Mouse (Mus musculus) forebrain, postnatal 0 days (tissue): Measurements from ENCODE around the gene 4930451I11Rik. TPM values are rescaled to one million over a fixed set of nuclear protein-coding genes. Genes with fewer than 3 reads are reported as not detected.

Source experiments
- ATAC-seq: fragments of 200-750 bp; cut with Nextera tagmentation; 2 replicates; pipeline ENCODE4 v1.8.0; 2017; ENCODE audit warnings: mild to moderate bottlenecking, moderate library complexity
- DNase-seq: peaks from one replicate; pipeline ENCODE4 v3.0.0-alpha.2; 2015
- H3K27ac ChIP-seq: fragments of 300-500 bp; sonication (generic); 2 replicates; pipeline ENCODE4 v1.5.1; 2014; ENCODE audit warnings: low read depth, mild to moderate bottlenecking, antibody characterized with exemption, low read length, moderate library complexity, mixed read lengths
- H3K27me3 ChIP-seq: fragments of 300-500 bp; sonication (generic); 2 replicates; pipeline ENCODE4 v1.6.1; 2014; ENCODE audit warnings: mild to moderate bottlenecking, low read length, mixed read lengths; ENCODE audit not compliant: insufficient read depth
- H3K36me3 ChIP-seq: fragments of 300-500 bp; sonication (generic); 2 replicates; pipeline ENCODE4 v1.6.1; 2014; ENCODE audit warnings: mild to moderate bottlenecking, moderate library complexity; ENCODE audit not compliant: insufficient read depth
- H3K4me1 ChIP-seq: fragments of 300-500 bp; sonication (generic); 2 replicates; pipeline ENCODE4 v1.6.1; 2014; ENCODE audit warnings: antibody characterized with exemption; ENCODE audit not compliant: insufficient read depth
- H3K4me2 ChIP-seq: fragments of 300-500 bp; sonication (generic); 2 replicates; pipeline ENCODE4 v1.6.1; 2014; ENCODE audit warnings: low read depth, mild to moderate bottlenecking, moderate library complexity
- H3K4me3 ChIP-seq: fragments of 300-500 bp; sonication (generic); 2 replicates; pipeline ENCODE4 v1.5.1; 2014; ENCODE audit warnings: low read depth, low read length, mixed read lengths
- H3K9ac ChIP-seq: fragments of 300-500 bp; sonication (generic); 2 replicates; pipeline ENCODE4 v1.6.1; 2014; ENCODE audit warnings: mild to moderate bottlenecking
- H3K9me3 ChIP-seq: fragments of 300-500 bp; sonication (generic); 2 replicates; pipeline ENCODE4 v1.6.1; 2016; ENCODE audit warnings: low read length
- CTCF ChIP-seq: sonication (generic); IDR thresholded peaks from 2 replicates; pipeline ENCODE4 v1.5.1; 2016; ENCODE audit warnings: antibody characterized with exemption, control low read depth, low read depth
- WGBS: fragments of 180-500 bp; shearing (Covaris S2); extraction: QIAGEN DNeasy Blood & Tissue Kit; methylation state at CpG from one replicate; pipeline ENCODE4 v1.1.7; 2014; 5-methylcytosine and 5-hydroxymethylcytosine counted together
- polyA plus RNA-seq: library from polyadenylated mRNA; unstranded; fragments of >200 nt; fragmentation: Nextera tagmentation; extraction: Ambion mirVana; gene quantifications from 2 replicates; pipeline ENCODE4 v1.2.1, GENCODE M21; 2015
- total RNA-seq: library from RNA; depleted of rRNA; stranded (reverse); fragments of >200 nt; gene quantifications from 2 replicates; pipeline ENCODE4 v1.2.3, GENCODE M21; 2014

Gene 4930451I11Rik
- total and polyA plus RNA-seq, 2 experiments from 2014 or later: not detected

DNA sequence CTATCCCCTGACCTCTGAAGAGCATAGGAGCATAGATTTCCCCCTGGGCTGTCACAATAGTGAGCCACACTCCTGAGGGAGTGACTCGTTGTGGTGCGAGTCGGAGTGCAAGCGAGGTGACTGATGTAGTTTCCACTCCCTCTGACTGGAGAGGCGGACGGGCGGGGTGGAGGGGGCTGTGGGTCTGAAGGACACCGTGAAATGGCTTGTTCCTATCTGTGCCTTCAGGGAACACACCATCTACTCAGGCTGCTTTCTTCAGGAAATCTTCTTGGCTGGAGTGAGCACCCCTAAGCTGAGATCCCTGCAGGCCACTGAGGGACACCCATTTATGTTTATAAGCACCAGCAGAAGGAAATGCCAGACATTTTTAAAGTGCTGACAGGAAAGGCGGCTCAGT lies 8.7 kb downstream of the 4930451I11Rik start:
- no peaks in the 10 kb centered on the region for H3K9me3 ChIP-seq
- H3K36me3 ChIP-seq: peaks cover 12% of the 10 kb centered on the region; the same call in 1 of the 2 replicates
- H3K4me1 ChIP-seq: peaks cover 10% of the 10 kb centered on the region; the same call in 1 of the 2 replicates
- ATAC-seq (peak; percentile 15; the same call in 1 of the 2 replicates), DNase-seq (peak; percentile 35)
- WGBS: 18% methylated on average over 9 of the region's 9 CpGs
- peak overlapping the region; percentile 81 for H3K4me2 ChIP-seq
- H3K9ac ChIP-seq: peak overlapping the region; percentile 87
- H3K4me3 ChIP-seq: peak overlapping the region; percentile 88
- H3K27ac ChIP-seq: peak overlapping the region; percentile 84
- no peaks in the 10 kb centered on the region for H3K27me3 ChIP-seq
- TF ChIP-seq CTCF: no peak

DNA sequence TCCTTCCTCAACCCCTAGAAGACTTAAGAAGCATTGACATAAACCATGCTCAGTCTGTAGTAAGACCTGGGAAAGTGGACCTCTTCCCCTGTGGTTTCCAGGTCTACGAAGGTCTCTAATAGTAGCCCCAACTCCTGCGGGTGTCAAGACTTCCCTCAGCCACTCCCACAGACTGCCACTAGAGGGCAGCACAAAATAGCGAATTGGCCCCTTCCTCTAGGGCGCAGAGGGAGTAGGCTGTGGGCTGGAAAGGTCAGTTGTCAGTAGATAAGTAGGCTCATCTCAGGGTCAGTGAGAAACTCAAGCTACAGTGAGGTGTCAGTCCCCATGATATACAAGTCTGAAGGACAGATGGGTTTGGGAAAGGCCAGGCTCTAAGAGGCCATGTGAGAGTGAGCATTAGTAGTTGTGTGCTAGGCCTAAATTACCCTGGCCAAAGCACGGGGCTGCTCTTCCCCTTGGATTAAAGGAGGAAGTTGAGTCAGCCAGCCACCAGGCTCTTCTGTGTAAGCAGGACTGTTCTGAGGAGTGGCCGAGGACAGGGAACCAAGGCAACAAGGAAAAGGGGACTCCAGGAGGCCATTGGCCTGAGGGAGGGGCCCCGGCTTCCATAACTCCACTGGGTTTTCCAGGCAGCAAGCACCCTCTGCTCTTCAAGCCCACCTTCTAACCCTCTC lies 9.5 kb downstream of the 4930451I11Rik start:
- H3K9me3 ChIP-seq: no peaks in the 10 kb centered on the region
- peaks cover 10% of the 10 kb centered on the region; the same call in 1 of the 2 replicates for H3K4me1 ChIP-seq
- H3K4me3 ChIP-seq: peak overlapping the region; percentile 88; the same call in 1 of the 2 replicates
- peak; percentile 97 for TF ChIP-seq CTCF
- 22% methylated on average over 7 of the region's 7 CpGs for WGBS
- ATAC-seq (peak; percentile 56), DNase-seq (peak; percentile 89)
- H3K36me3 ChIP-seq: peaks cover 6% of the 10 kb centered on the region; the same call in 1 of the 2 replicates
- peak overlapping the region; percentile 81 for H3K4me2 ChIP-seq
- H3K9ac ChIP-seq: peak overlapping the region; percentile 87; the same call in 1 of the 2 replicates
- no peaks in the 10 kb centered on the region for H3K27me3 ChIP-seq
- peak overlapping the region; percentile 84; the same call in 1 of the 2 replicates for H3K27ac ChIP-seq

DNA sequence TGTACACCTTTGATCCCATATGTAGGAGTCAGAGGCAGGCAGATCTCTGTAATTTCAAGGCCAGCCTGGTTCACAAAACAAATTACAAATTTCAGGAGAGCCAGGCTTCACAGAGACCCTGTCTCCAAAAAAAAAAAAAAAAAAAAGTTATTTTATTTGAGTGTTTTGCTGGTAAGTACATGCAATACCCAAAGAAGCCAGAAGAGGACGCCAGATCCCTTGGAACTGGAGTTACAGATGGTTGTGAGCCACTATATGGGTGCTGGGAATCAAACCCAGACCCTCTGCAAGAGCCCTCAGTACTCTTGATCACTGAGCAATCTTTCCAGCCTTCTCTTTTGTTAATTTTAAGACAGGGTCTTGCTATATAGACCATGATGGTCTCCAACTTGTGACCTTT lies 12.6 kb downstream of the 4930451I11Rik start:
- Histone ChIP-seq H3K4me3 (no peak overlapping the region), H3K4me2 (no peak overlapping the region), H3K4me1 (peaks cover 7% of the 10 kb centered on the region; the same call in 1 of the 2 replicates), H3K9me3 (no peaks in the 10 kb centered on the region), H3K36me3 (no peaks in the 10 kb centered on the region), H3K27ac (no peak overlapping the region), H3K27me3 (no peaks in the 10 kb centered on the region), H3K9ac (no peak overlapping the region)
- 45% methylated on average over 1 of the region's 1 CpGs for WGBS
- ATAC-seq (no peak), DNase-seq (no peak)
- peak; percentile 31 for TF ChIP-seq CTCF

DNA sequence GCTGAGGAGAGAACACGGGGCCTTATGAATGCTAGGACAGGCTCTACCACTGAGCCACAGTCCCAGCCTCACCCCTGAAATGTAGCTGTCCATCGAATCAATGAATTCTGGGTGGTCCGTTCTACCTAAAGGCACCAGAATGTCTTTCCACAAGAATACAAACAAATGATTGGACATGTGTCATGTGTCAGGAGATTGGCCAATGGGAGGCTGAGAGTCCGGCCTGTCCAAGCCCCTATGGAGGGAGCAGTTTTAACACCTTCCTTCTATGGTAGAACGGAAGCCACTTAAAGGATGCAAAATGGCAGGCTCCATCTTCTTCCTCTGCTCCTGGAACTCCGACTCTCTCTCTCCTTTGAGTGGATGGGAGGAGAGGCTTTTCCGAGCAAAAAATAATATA lies 13.8 kb downstream of the 4930451I11Rik start:
- no peaks in the 10 kb centered on the region for H3K27me3 ChIP-seq
- no peaks in the 10 kb centered on the region for H3K36me3 ChIP-seq
- H3K9me3 ChIP-seq: no peaks in the 10 kb centered on the region
- no peak overlapping the region for H3K9ac ChIP-seq
- DNase-seq (no peak), ATAC-seq (no peak)
- no peak overlapping the region for H3K27ac ChIP-seq
- H3K4me1 ChIP-seq: peaks cover 7% of the 10 kb centered on the region; the same call in 1 of the 2 replicates
- WGBS: 87% methylated on average over 7 of the region's 7 CpGs
- H3K4me2 ChIP-seq: no peak overlapping the region
- no peak for TF ChIP-seq CTCF
- H3K4me3 ChIP-seq: no peak overlapping the region

DNA sequence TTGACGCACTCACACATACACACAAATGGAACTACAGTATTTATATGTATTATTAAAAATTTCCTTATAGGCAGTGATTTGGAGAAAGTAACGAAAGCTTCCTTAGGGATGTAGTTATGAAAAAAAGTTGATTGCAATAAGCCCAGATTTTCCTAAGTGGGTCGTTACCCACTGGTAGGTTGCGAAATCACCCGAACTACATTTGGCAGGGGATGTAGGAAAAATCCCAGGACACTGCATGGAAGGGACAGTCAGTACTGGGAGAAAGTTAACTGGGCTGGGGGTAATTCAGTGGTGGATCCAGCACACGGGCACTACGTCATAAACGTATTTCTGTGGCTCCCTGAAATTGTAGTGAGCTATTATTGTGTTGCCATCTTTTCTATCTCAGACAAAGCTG lies 14.9 kb downstream of the 4930451I11Rik start:
- H3K4me1 ChIP-seq: no peaks in the 10 kb centered on the region
- H3K27ac ChIP-seq: no peak overlapping the region
- no peaks in the 10 kb centered on the region for H3K27me3 ChIP-seq
- ATAC-seq (no peak), DNase-seq (no peak)
- no peak overlapping the region for H3K4me3 ChIP-seq
- H3K9me3 ChIP-seq: no peaks in the 10 kb centered on the region
- WGBS: 83% methylated on average over 8 of the region's 8 CpGs
- no peak overlapping the region for H3K9ac ChIP-seq
- TF ChIP-seq CTCF: no peak
- no peaks in the 10 kb centered on the region for H3K36me3 ChIP-seq
- no peak overlapping the region for H3K4me2 ChIP-seq

DNA sequence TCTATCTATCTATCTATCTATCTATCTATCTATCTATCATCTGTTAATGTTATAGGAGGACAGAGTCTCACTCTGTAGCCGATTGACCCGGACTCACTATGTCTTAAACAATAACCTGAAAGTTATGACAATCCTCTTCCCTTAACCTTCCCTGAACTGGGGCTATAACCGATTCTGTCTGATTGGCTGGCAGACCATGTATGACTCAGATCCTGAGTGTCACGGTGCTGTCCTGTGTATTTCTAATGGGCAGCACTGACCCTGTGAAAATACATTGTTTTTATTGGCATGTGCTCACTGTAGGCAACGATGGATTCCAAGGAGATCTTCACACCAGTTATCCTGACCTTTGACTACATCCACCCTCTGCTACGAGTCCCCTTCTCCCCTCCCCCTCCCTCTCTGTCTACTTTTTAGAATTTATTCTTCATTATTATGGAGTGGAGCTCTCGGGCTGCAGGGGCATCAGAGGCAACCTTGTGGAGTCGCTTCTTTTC lies 15.7 kb downstream of the 4930451I11Rik start:
- Histone ChIP-seq H3K4me1 (no peaks in the 10 kb centered on the region), H3K27ac (no peak overlapping the region), H3K9me3 (no peaks in the 10 kb centered on the region), H3K4me2 (no peak overlapping the region), H3K4me3 (no peak overlapping the region), H3K36me3 (no peaks in the 10 kb centered on the region), H3K9ac (no peak overlapping the region), H3K27me3 (no peaks in the 10 kb centered on the region)
- TF ChIP-seq CTCF: no peak
- ATAC-seq: no peak
- 61% methylated on average over 8 of the region's 8 CpGs for WGBS
- no peak for DNase-seq

DNA sequence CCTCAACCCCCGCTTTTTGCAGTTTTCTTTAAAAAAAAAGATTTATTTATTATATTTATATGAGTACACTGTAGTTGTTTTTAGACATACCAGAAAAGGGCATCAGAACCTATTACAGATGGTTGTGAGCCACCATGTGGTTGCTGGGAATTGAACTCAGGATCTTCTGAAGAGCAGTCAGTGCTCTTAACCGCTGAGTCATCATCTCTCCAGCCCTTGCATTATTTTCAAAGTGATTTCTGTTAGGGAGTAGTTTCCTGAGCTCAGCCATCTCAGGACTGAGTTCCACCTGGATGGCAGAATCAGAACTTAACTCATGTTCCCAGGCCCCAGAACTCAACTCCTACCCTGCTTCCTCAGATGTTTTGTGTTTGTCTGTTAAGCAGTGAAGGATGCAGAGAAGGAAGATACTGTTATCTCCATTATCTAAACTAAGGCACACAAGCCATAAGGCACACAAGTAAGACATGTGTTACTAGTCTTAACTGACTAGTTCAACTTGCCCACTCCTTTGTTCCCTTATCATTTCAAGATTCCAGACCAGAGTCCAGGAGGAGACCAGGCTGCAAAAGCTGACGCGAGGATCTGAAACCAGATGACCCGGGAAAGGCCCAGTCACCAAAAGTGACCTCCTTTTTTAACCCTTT lies 21.6 kb downstream of the 4930451I11Rik start:
- DNase-seq (no peak), ATAC-seq (no peak)
- Histone ChIP-seq H3K4me1 (no peaks in the 10 kb centered on the region), H3K4me2 (peak overlapping the region; percentile 59), H3K36me3 (no peaks in the 10 kb centered on the region; the same call in 1 of the 2 replicates), H3K9ac (no peak overlapping the region), H3K9me3 (no peaks in the 10 kb centered on the region), H3K27ac (no peak overlapping the region), H3K4me3 (no peak overlapping the region), H3K27me3 (no peaks in the 10 kb centered on the region)
- 68% methylated on average over 5 of the region's 5 CpGs for WGBS
- TF ChIP-seq CTCF: no peak
